Mouse (Mus musculus) large intestine, adult 2 months (tissue): ENCODE data around the gene Taar7d. TPM values are rescaled to one million over a fixed set of nuclear protein-coding genes. Genes with fewer than 3 reads are reported as not detected.

Experiments used
- polyA plus RNA-seq: library from polyadenylated mRNA; depleted of rRNA; stranded (reverse); fragments of >200 nt; gene quantifications from 2 replicates; pipeline ENCODE4 v1.2.3, GENCODE M21; 2012; rRNA removed

Taar7d gene
- polyA plus RNA-seq, 1 experiment = not detected

Other genes starting within 250 kb of the Taar7d start
- gene Rps12, start 239.9 kb upstream of the Taar7d start, polyA plus RNA-seq = 1,645 and 1,976 TPM in 2 replicates
- gene Slc18b1, start 230.2 kb upstream of the Taar7d start, polyA plus RNA-seq = 21.6 and 37.4 TPM in 2 replicates
- 0.29 and 0.71 TPM in 2 replicates for gene Vnn3, start 175.8 kb upstream of the Taar7d start, polyA plus RNA-seq
- 58.1 and 174 TPM in 2 replicates for gene Vnn1, start 132.5 kb upstream of the Taar7d start, polyA plus RNA-seq
- gene Taar1, start 106.9 kb upstream of the Taar7d start, polyA plus RNA-seq = not detected in 2 replicates
- not detected in 2 replicates for gene Taar2, start 88.7 kb upstream of the Taar7d start, polyA plus RNA-seq
- not detected in 2 replicates for gene Taar3, start 77.7 kb upstream of the Taar7d start, polyA plus RNA-seq
- not detected in 2 replicates for gene Taar4, start 66.7 kb upstream of the Taar7d start, polyA plus RNA-seq
- gene Taar5, start 56.5 kb upstream of the Taar7d start, polyA plus RNA-seq = not detected in 2 replicates
- gene Taar6, start 41.6 kb upstream of the Taar7d start, polyA plus RNA-seq = not detected in 2 replicates
- gene Taar7a, start 33.7 kb upstream of the Taar7d start, polyA plus RNA-seq = not detected in 2 replicates
- not detected in 2 replicates for gene Taar7b, start 27.3 kb upstream of the Taar7d start, polyA plus RNA-seq
- gene Taar7e, start 10.4 kb downstream of the Taar7d start, polyA plus RNA-seq = not detected in 2 replicates
- not detected in 2 replicates for gene Taar7f, start 22.3 kb downstream of the Taar7d start, polyA plus RNA-seq
- not detected in 2 replicates for gene Taar8a, start 49.3 kb downstream of the Taar7d start, polyA plus RNA-seq
- gene Taar8b, start 65.1 kb downstream of the Taar7d start, polyA plus RNA-seq = not detected in 2 replicates
- not detected in 2 replicates for gene Taar8c, start 74.7 kb downstream of the Taar7d start, polyA plus RNA-seq
- gene Taar9, start 82.3 kb downstream of the Taar7d start, polyA plus RNA-seq = not detected in 2 replicates
- gene Stx7, start 122.1 kb downstream of the Taar7d start, polyA plus RNA-seq = 71.2 and 112 TPM in 2 replicates
- gene Moxd1, start 196.3 kb downstream of the Taar7d start, polyA plus RNA-seq = 2.0 and 2.4 TPM in 2 replicates